Comparison of ENCODE assay signal across 22 mouse cellular contexts in the genomic region with DNA sequence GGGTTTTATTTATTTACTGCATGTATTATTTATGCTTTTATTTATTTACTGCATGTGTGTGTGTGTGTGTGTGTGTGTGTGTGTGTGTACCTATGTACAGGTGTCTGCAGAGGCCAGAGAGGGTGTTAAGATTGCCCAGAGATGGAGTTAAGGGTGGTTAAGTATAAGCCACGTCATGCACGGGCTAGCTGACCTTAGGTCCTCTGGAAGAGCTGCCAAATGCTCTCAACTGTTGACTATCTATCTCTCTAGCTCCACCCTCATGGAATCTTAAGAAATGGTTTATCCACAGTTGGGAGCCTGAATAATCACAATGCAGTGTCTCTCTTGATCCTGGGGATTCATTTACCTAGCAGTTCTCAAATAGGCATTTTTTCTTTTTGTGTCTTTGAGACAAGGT. TPM values are rescaled to one million over a fixed set of nuclear protein-coding genes. Genes with fewer than 3 reads are reported as not detected.
DNase-seq lines count a peak whose midpoint lies in the region; ATAC-seq lines count a peak whose summit lies in the region.
"Had no signal": no experiment of that assay in that cellular context is flagged by ENCODE, and none has a peak within 500 bp of the region (broad histone marks: within the 10 kb centered on the region; RNA-seq: fewer than 3 reads in every experiment).

No protein-coding gene starts in this region.

- no peak overlapping the region for H3K4me3 ChIP-seq in heart, embryonic 15.5 days
- no peak overlapping the region for H3K4me3 ChIP-seq in midbrain, embryonic 12.5 days
- no peak overlapping the region for H3K4me3 ChIP-seq in midbrain, embryonic 10.5 days
- no peak overlapping the region for H3K4me3 ChIP-seq in intestine, embryonic 16.5 days (ENCODE audit: low read length)
- H3K4me3 ChIP-seq: embryonic facial prominence, embryonic 15.5 days; forebrain, embryonic 10.5 days; limb, embryonic 15.5 days; megakaryocyte, embryonic 14.5 days; myocyte; neural tube, embryonic 15.5 days had no signal

- DNase-seq in adrenal gland, adult 2 months: peak; percentile 30
- DNase-seq in adrenal gland, postnatal 10 days: no peak
- no peak for DNase-seq in heart, postnatal 4 days
- no peak for DNase-seq in midbrain, embryonic 10.5 days (ENCODE audit: low spot score)
- DNase-seq in left cerebral cortex, postnatal 10 days (ENCODE audit: extremely low spot score in 1 of 2, low spot score in 2 of 2): no peak
- DNase-seq: cerebellum, postnatal 14 days; embryo, embryonic 11 days; gastrocnemius, postnatal 10 days; kidney, postnatal 10 days; lung, postnatal 10 days; thymus, postnatal 14 days had no signal

- peak overlapping the region; percentile 86 for H3K27ac ChIP-seq in heart, embryonic 15.5 days
- H3K27ac ChIP-seq in midbrain, embryonic 12.5 days (replicated peaks): peak overlapping the region; percentile 32
- no peak overlapping the region for H3K27ac ChIP-seq in midbrain, embryonic 10.5 days (replicated peaks)
- H3K27ac ChIP-seq in intestine, embryonic 16.5 days (ENCODE audit: low read length): no peak overlapping the region
- H3K27ac ChIP-seq: embryonic facial prominence, embryonic 15.5 days; forebrain, embryonic 10.5 days; limb, embryonic 15.5 days; neural tube, embryonic 15.5 days had no signal

- H3K36me3 ChIP-seq in heart, embryonic 15.5 days: no peaks in the 10 kb centered on the region
- H3K36me3 ChIP-seq in midbrain, embryonic 12.5 days: peaks cover 14% of the 10 kb centered on the region; the same call in 1 of the 2 replicates
- peaks cover 37% of the 10 kb centered on the region for H3K36me3 ChIP-seq in midbrain, embryonic 10.5 days
- H3K36me3 ChIP-seq in intestine, embryonic 16.5 days (ENCODE audit: control insufficient read depth, insufficient read depth, low read length): no peaks in the 10 kb centered on the region
- H3K36me3 ChIP-seq: G1E; neural tube, embryonic 15.5 days had no signal

- WGBS in heart, embryonic 15.5 days: 35% methylated on average over 2 of the region's 2 CpGs
- WGBS in midbrain, embryonic 12.5 days: 52% methylated on average over 2 of the region's 2 CpGs
- WGBS in midbrain, embryonic 10.5 days: 56% methylated on average over 2 of the region's 2 CpGs
- 50% methylated on average over 2 of the region's 2 CpGs for WGBS in intestine, embryonic 16.5 days

- no peaks in the 10 kb centered on the region for H3K27me3 ChIP-seq in heart, embryonic 15.5 days
- no peaks in the 10 kb centered on the region for H3K27me3 ChIP-seq in midbrain, embryonic 12.5 days
- no peaks in the 10 kb centered on the region for H3K27me3 ChIP-seq in midbrain, embryonic 10.5 days (ENCODE audit: low read depth, poor library complexity, severe bottlenecking)
- H3K27me3 ChIP-seq in intestine, embryonic 16.5 days (replicated peaks; ENCODE audit: control insufficient read depth, insufficient read depth, low read length): no peaks in the 10 kb centered on the region
- H3K27me3 ChIP-seq: embryonic facial prominence, embryonic 15.5 days; limb, embryonic 15.5 days; megakaryocyte, embryonic 14.5 days had no signal

- H3K4me1 ChIP-seq in heart, embryonic 15.5 days (replicated peaks): peaks cover 41% of the 10 kb centered on the region
- peaks cover 8% of the 10 kb centered on the region for H3K4me1 ChIP-seq in midbrain, embryonic 12.5 days
- peaks cover 12% of the 10 kb centered on the region for H3K4me1 ChIP-seq in midbrain, embryonic 10.5 days
- H3K4me1 ChIP-seq in intestine, embryonic 16.5 days (ENCODE audit: control insufficient read depth, insufficient read depth, low read length): peaks cover 4% of the 10 kb centered on the region; the same call in 1 of the 2 replicates
- H3K4me1 ChIP-seq: embryonic facial prominence, embryonic 15.5 days; limb, embryonic 15.5 days; neural tube, embryonic 15.5 days had no signal

- intact Hi-C loops in left cerebral cortex, postnatal 10 days (cut with DNase I): no loop called here

- no peak overlapping the region for H3K9ac ChIP-seq in heart, embryonic 15.5 days
- H3K9ac ChIP-seq in midbrain, embryonic 12.5 days (replicated peaks): no peak overlapping the region
- no peak overlapping the region for H3K9ac ChIP-seq in intestine, embryonic 16.5 days (ENCODE audit: low read depth, low read length)
- H3K9ac ChIP-seq: embryonic facial prominence, embryonic 15.5 days; limb, embryonic 15.5 days; neural tube, embryonic 15.5 days had no signal

- no peaks in the 10 kb centered on the region for H3K9me3 ChIP-seq in heart, embryonic 15.5 days (replicated peaks)
- peaks cover 3% of the 10 kb centered on the region; the same call in 1 of the 2 replicates for H3K9me3 ChIP-seq in midbrain, embryonic 12.5 days
- peaks cover 7% of the 10 kb centered on the region for H3K9me3 ChIP-seq in midbrain, embryonic 10.5 days (replicated peaks)
- peaks cover 7% of the 10 kb centered on the region; the same call in 1 of the 2 replicates for H3K9me3 ChIP-seq in intestine, embryonic 16.5 days (ENCODE audit: control insufficient read depth, low read length)
- H3K9me3 ChIP-seq: embryonic facial prominence, embryonic 15.5 days; G1E; limb, embryonic 15.5 days; neural tube, embryonic 15.5 days had no signal

- no peak for ATAC-seq in heart, embryonic 15.5 days (replicated peaks; ENCODE audit: insufficient number of reproducible peaks, insufficient read depth, low FRiP score, low read depth)
- no peak for ATAC-seq in midbrain, embryonic 12.5 days (ENCODE audit: low FRiP score, low read depth)
- no peak for ATAC-seq in intestine, embryonic 16.5 days
- ATAC-seq: CD4-positive, CD25-positive, alpha-beta regulatory T cell, adult 4 months had no signal

- peak overlapping the region; percentile 40; the same call in 1 of the 2 replicates for H3K4me2 ChIP-seq in heart, embryonic 15.5 days
- no peak overlapping the region for H3K4me2 ChIP-seq in midbrain, embryonic 12.5 days (replicated peaks)
- H3K4me2 ChIP-seq in intestine, embryonic 16.5 days (ENCODE audit: low read depth, low read length): no peak overlapping the region
- H3K4me2 ChIP-seq: embryonic facial prominence, embryonic 15.5 days; limb, embryonic 15.5 days; neural tube, embryonic 15.5 days had no signal

RNA-seq across cellular contexts. Expression of a gene that starts 30.8 kb away (rescaled TPM):
- 10 to 100 TPM; 26.0 to 40.6 TPM for total RNA-seq in adrenal gland, adult 2 months (2021)
- 13.6 and 13.7 TPM in 2 replicates for polyA plus RNA-seq in adrenal gland, adult 2 months (2012; rRNA removed)
- total RNA-seq in adrenal gland, postnatal 10 days (2021): 10 to 100 TPM; 29.3 to 38.6 TPM
- polyA plus RNA-seq in heart, embryonic 15.5 days (2015; fragmentation: Nextera tagmentation; extraction: Ambion mirVana): 41.6 and 45.3 TPM in 2 replicates
- 100 to 1,000 TPM; 110 to 116 TPM for total RNA-seq in heart, postnatal 4 days (2021)
- 22.0 and 24.3 TPM in 2 replicates for polyA plus RNA-seq in midbrain, embryonic 12.5 days (2016; fragmentation: Nextera tagmentation; extraction: Ambion mirVana)
- polyA plus RNA-seq in midbrain, embryonic 10.5 days (2016; fragmentation: Nextera tagmentation; extraction: Ambion mirVana): 9.1 and 11.4 TPM in 2 replicates
- 6.2 and 7.6 TPM in 2 replicates for polyA plus RNA-seq in intestine, embryonic 16.5 days (2015; fragmentation: Nextera tagmentation; extraction: Ambion mirVana)
- total RNA-seq in left cerebral cortex, postnatal 10 days (2021): 10 to 100 TPM; 29.3 to 33.4 TPM
- polyA plus RNA-seq: G1E had no signal

Comparison
In these comparisons a context has a peak if more than half of its experiments do, and no peak if none do; other contexts are left out.
1. H3K27ac ChIP-seq: peak in heart, embryonic 15.5 days (single experiment) and midbrain, embryonic 12.5 days (single experiment); none in midbrain, embryonic 10.5 days (single experiment) and intestine, embryonic 16.5 days (single experiment).